9 mouse cellular contexts compared by ENCODE assay signal in genomic region chr15:99252381-99253174, GRCm38 (mm10). TPM values are rescaled to one million over a fixed set of nuclear protein-coding genes. Genes with fewer than 3 reads are reported as not detected.
DNase-seq lines count a peak whose midpoint lies in the region; ATAC-seq and TF ChIP-seq lines count a peak whose summit lies in the region.
"Had no signal": no experiment of that assay in that cellular context is flagged by ENCODE, and none has a peak within 500 bp of the region (broad histone marks: within the 10 kb centered on the region; RNA-seq: fewer than 3 reads in every experiment).

No protein-coding gene starts in this region.

- peak overlapping the region; percentile 96 for H3K27ac ChIP-seq in embryonic fibroblast, embryonic 13.5 days (ENCODE audit: insufficient read depth, low read length)
- peak overlapping the region; percentile 93 for H3K27ac ChIP-seq in midbrain, embryonic 15.5 days

- H3K4me2 ChIP-seq in midbrain, embryonic 15.5 days = peak overlapping the region; percentile 79

- no peaks in the 10 kb centered on the region for H3K9me3 ChIP-seq in midbrain, embryonic 15.5 days

- peak; percentile 51 for DNase-seq in left cerebral cortex, adult 11 months (ENCODE audit: low spot score)
- DNase-seq in left cerebral cortex, adult 8-10 months (ENCODE audit: low spot score in 2 of 2) = no peak
- DNase-seq in NIH3T3 (ENCODE audit: low read depth) = peak; percentile 88
- peak; percentile 77 to 85 for DNase-seq in kidney, postnatal 25 days
- DNase-seq in spleen, postnatal 4 days (ENCODE audit: low spot score in 2 of 2) = no peak
- no peak for DNase-seq in adrenal gland, postnatal 25 days

- peak; percentile 64 for ATAC-seq in midbrain, embryonic 15.5 days (replicated peaks)

- 0 out of 2 replicates have a peak, but pooled peaks cover under 1% of the 10 kb centered on the region for H3K27me3 ChIP-seq in midbrain, embryonic 15.5 days (replicated peaks)

- 4% methylated on average over 22 of the region's 22 CpGs for WGBS in midbrain, embryonic 15.5 days

- H3K4me3 ChIP-seq in embryonic fibroblast, embryonic 13.5 days (ENCODE audit: insufficient read depth, low read length) = peak overlapping the region; percentile 75
- peak overlapping the region; percentile 59 for H3K4me3 ChIP-seq in midbrain, embryonic 15.5 days

- peak overlapping the region; percentile 65 for H3K9ac ChIP-seq in midbrain, embryonic 15.5 days

- TF ChIP-seq CTCF in embryonic fibroblast, embryonic 13.5 days (IDR thresholded peaks at IDR 0.05; ENCODE audit: borderline replicate concordance, insufficient read depth, low read length) = no peak

- peaks cover 5% of the 10 kb centered on the region for H3K4me1 ChIP-seq in embryonic fibroblast, embryonic 13.5 days (ENCODE audit: control insufficient read depth, insufficient read depth, low read length)
- H3K4me1 ChIP-seq in midbrain, embryonic 15.5 days = peaks cover 25% of the 10 kb centered on the region

- peak; percentile 56; the same call in 1 of the 2 replicates for TF ChIP-seq POLR2A in embryonic fibroblast, embryonic 13.5 days (IDR thresholded peaks at IDR 0.05; ENCODE audit: low read depth, low read length)

- 0 out of 2 replicates have a peak, but pooled peaks cover 5% of the 10 kb centered on the region for H3K36me3 ChIP-seq in midbrain, embryonic 15.5 days (replicated peaks)

RNA-seq across cellular contexts. Expression of gene Mcrs1, which starts 0.8 kb away (rescaled TPM):
- total RNA-seq in left cerebral cortex, adult 8-10 months (2022) = 10 to 100 TPM; 86.7 to 96.0 (median 87.8) TPM
- polyA plus RNA-seq in embryonic fibroblast, embryonic 13.5 days (2011; ENCODE audit: insufficient read length, low read depth, missing spikeins) = 24.7 and 37.2 TPM in 2 replicates
- polyA plus RNA-seq in midbrain, embryonic 15.5 days (2015; fragmentation: Nextera tagmentation; extraction: Ambion mirVana) = 213 and 225 TPM in 2 replicates
- total RNA-seq in adrenal gland, postnatal 25 days (2021) = 32.5 and 54.6 TPM in 2 replicates

RNA-seq across cellular contexts. Expression of gene Kcnh3, which starts 27.9 kb away (rescaled TPM):
- 100 to 1,000 TPM; 141 to 172 (median 154) TPM for total RNA-seq in left cerebral cortex, adult 8-10 months (2022)
- polyA plus RNA-seq in embryonic fibroblast, embryonic 13.5 days (2011; ENCODE audit: insufficient read length, low read depth, missing spikeins) = 0.40 TPM in 1 of 2 replicates, not detected in the other
- polyA plus RNA-seq in midbrain, embryonic 15.5 days (2015; fragmentation: Nextera tagmentation; extraction: Ambion mirVana) = 0.25 and 0.40 TPM in 2 replicates
- total RNA-seq in adrenal gland, postnatal 25 days (2021) = 0.67 and 1.2 TPM in 2 replicates

RNA-seq across cellular contexts. Expression of gene Prpf40b, which starts 42.3 kb away (rescaled TPM):
- 10 to 100 TPM; 87.9 to 95.7 (median 93.4) TPM for total RNA-seq in left cerebral cortex, adult 8-10 months (2022)
- polyA plus RNA-seq in embryonic fibroblast, embryonic 13.5 days (2011; ENCODE audit: insufficient read length, low read depth, missing spikeins) = 24.4 and 25.7 TPM in 2 replicates
- polyA plus RNA-seq in midbrain, embryonic 15.5 days (2015; fragmentation: Nextera tagmentation; extraction: Ambion mirVana) = 129 and 132 TPM in 2 replicates
- total RNA-seq in adrenal gland, postnatal 25 days (2021) = 55.2 and 59.6 TPM in 2 replicates

RNA-seq across cellular contexts. Expression of gene Fam186b, which starts 43.1 kb away (rescaled TPM):
- total RNA-seq in left cerebral cortex, adult 8-10 months (2022) = 1 to 10 TPM in 3 of 4 experiments, under 1 TPM in 1; 0.58 to 2.1 (median 1.1) TPM
- polyA plus RNA-seq in embryonic fibroblast, embryonic 13.5 days (2011; ENCODE audit: insufficient read length, low read depth, missing spikeins) = not detected in 2 replicates
- polyA plus RNA-seq in midbrain, embryonic 15.5 days (2015; fragmentation: Nextera tagmentation; extraction: Ambion mirVana) = 0.62 and 0.75 TPM in 2 replicates
- 2.4 and 4.8 TPM in 2 replicates for total RNA-seq in adrenal gland, postnatal 25 days (2021)
- total RNA-seq: heart, postnatal 14 days had no signal

Comparison
In these comparisons a context has a peak if more than half of its experiments do, and no peak if none do; other contexts are left out.
1. DNase-seq: peak in left cerebral cortex, adult 11 months (single experiment), NIH3T3 (single experiment) and kidney, postnatal 25 days (2 of 2); none in left cerebral cortex, adult 8-10 months (0 of 2), spleen, postnatal 4 days (0 of 2) and adrenal gland, postnatal 25 days (single experiment).
2. RNA of gene Kcnh3, which starts 27.9 kb away (total RNA-seq): 141 to 172 TPM in left cerebral cortex, adult 8-10 months; 0.67 to 1.2 TPM in adrenal gland, postnatal 25 days; every median in the first group is over 10 times any median in the second.